Mouse (Mus musculus): Measurements from ENCODE around the gene Spesp1.

DNA sequence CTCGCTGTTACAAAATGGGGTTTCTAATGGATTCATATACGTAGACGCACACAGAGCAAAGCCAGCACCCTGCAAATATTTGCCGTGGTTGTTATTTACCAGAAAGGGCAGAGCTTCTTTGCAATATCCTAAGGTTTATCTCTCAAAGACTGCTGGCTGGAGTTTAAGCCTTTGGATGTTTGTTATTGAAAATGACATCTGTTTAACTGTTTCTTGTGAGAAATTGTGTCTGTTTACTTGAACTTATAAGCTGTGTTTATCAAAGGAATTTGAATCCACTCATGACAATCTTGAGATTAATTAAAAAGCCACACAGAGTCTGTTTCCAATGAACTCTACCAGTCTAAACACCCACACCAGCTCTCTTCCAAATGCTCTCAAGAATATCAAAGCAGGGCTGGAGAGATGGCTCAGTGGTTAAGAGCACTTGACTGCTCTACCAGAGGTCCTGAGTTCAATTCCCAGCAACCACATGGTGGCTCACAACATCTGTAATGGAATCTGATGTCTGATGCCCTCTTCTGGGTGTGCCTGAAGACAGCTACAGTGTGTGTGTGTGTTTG is 35.5 kb downstream of the Spesp1 start:
- TF ChIP-seq FLI1 (IDR thresholded peaks at IDR 0.05; ENCODE audit: low read length) (no peak), GATA1 (IDR thresholded peaks at IDR 0.05; ENCODE audit: borderline replicate concordance, low read length) (no peak)

All from megakaryocyte, embryonic 14.5 days (primary cell).